Mouse (Mus musculus): Measurements from ENCODE around the gene Oas1g. TPM values are rescaled to one million over a fixed set of nuclear protein-coding genes. Genes with fewer than 3 reads are reported as not detected.
"Not testable (repeated sequence)": the region's sequence is repeated elsewhere in the genome, so short reads cannot be mapped to it uniquely, and the experiment has no call there.

Gene Oas1g
- total RNA-seq (2021): not detected

GRCm38 (mm10) chr5:120887413-120887812, at the start of gene Oas1g:
Gene Oas1g (minus strand): TSS chr5:120887613.
- intact Hi-C loops (cut with DNase I); DNase-seq (ENCODE audit: extremely low spot score in 1 of 2, low spot score in 2 of 2): not testable (repeated sequence)

- intact Hi-C loops (cut with DNase I): loop anchor here (5.0 kb wide), 1 partner anchor 117 kb away; no protein-coding TSS in a partner anchor
- no peak for DNase-seq (ENCODE audit: extremely low spot score in 1 of 2, low spot score in 2 of 2)
Measured at GRCm38 (mm10) chr5:120933966-120934365, 46.6 kb upstream of the Oas1g start.

GRCm38 (mm10) chr5:120927036-120927435, 39.6 kb upstream of the Oas1g start:
- intact Hi-C loops (cut with DNase I): no loop called here
- DNase-seq (ENCODE audit: extremely low spot score in 1 of 2, low spot score in 2 of 2): no peak

GRCm38 (mm10) chr5:120926311-120926710, 38.9 kb upstream of the Oas1g start:
- intact Hi-C loops (cut with DNase I); DNase-seq (ENCODE audit: extremely low spot score in 1 of 2, low spot score in 2 of 2): not testable (repeated sequence)

- intact Hi-C loops (cut with DNase I); DNase-seq (ENCODE audit: extremely low spot score in 1 of 2, low spot score in 2 of 2): not testable (repeated sequence)
Measured at GRCm38 (mm10) chr5:120924520-120924919, 37.1 kb upstream of the Oas1g start.

GRCm38 (mm10) chr5:120923969-120924368, 36.6 kb upstream of the Oas1g start:
- DNase-seq (ENCODE audit: extremely low spot score in 1 of 2, low spot score in 2 of 2): no peak
- intact Hi-C loops (cut with DNase I): no loop called here

GRCm38 (mm10) chr5:120920296-120920695, 32.9 kb upstream of the Oas1g start:
- intact Hi-C loops (cut with DNase I): no loop called here
- DNase-seq (ENCODE audit: extremely low spot score in 1 of 2, low spot score in 2 of 2): no peak

- intact Hi-C loops (cut with DNase I); DNase-seq (ENCODE audit: extremely low spot score in 1 of 2, low spot score in 2 of 2): not testable (repeated sequence)
Measured at GRCm38 (mm10) chr5:120919156-120919935, 31.9 kb upstream of the Oas1g start.

GRCm38 (mm10) chr5:120914204-120914603, 26.8 kb upstream of the Oas1g start, which contains the start of gene Oas1d:
Gene Oas1d (plus strand): TSS chr5:120914536.
- DNase-seq (ENCODE audit: extremely low spot score in 1 of 2, low spot score in 2 of 2); intact Hi-C loops (cut with DNase I): not testable (repeated sequence)

GRCm38 (mm10) chr5:120908196-120908920, 20.9 kb upstream of the Oas1g start:
- intact Hi-C loops (cut with DNase I): no loop called here

GRCm38 (mm10) chr5:120906791-120907733, 19.6 kb upstream of the Oas1g start, which contains the start of gene Oas1a:
Gene Oas1a (minus strand): TSS chr5:120907521.
- intact Hi-C loops (cut with DNase I); DNase-seq (ENCODE audit: extremely low spot score in 1 of 2, low spot score in 2 of 2): not testable (repeated sequence)

More at GRCm38 (mm10) chr5:120908196-120908920, 20.9 kb upstream of the Oas1g start:
- DNase-seq (ENCODE audit: extremely low spot score in 1 of 2, low spot score in 2 of 2): no peak

GRCm38 (mm10) chr5:120902056-120902455, 14.6 kb upstream of the Oas1g start:
- intact Hi-C loops (cut with DNase I): loop anchor here (5.0 kb wide), 1 partner anchor 35 kb away; no protein-coding TSS in a partner anchor
- DNase-seq (ENCODE audit: extremely low spot score in 1 of 2, low spot score in 2 of 2): no peak

GRCm38 (mm10) chr5:120900666-120901065, 13.3 kb upstream of the Oas1g start:
- no peak for DNase-seq (ENCODE audit: extremely low spot score in 1 of 2, low spot score in 2 of 2)
- intact Hi-C loops (cut with DNase I): loop anchor here (5.0 kb wide), 1 partner anchor 33 kb away; no protein-coding TSS in a partner anchor

GRCm38 (mm10) chr5:120898726-120899125, 11.3 kb upstream of the Oas1g start:
- intact Hi-C loops (cut with DNase I): loop anchor here (2.0 kb wide), 1 partner anchor 20 kb away; no protein-coding TSS in a partner anchor
- DNase-seq (ENCODE audit: extremely low spot score in 1 of 2, low spot score in 2 of 2): no peak

- intact Hi-C loops (cut with DNase I): loop anchor here (2.0 kb wide), 1 partner anchor 20 kb away; no protein-coding TSS in a partner anchor
- DNase-seq (ENCODE audit: extremely low spot score in 1 of 2, low spot score in 2 of 2): no peak
Measured at GRCm38 (mm10) chr5:120898307-120898706, 10.9 kb upstream of the Oas1g start.

GRCm38 (mm10) chr5:120895231-120895900, 8.0 kb upstream of the Oas1g start:
- DNase-seq (ENCODE audit: extremely low spot score in 1 of 2, low spot score in 2 of 2): no peak
- intact Hi-C loops (cut with DNase I): no loop called here

GRCm38 (mm10) chr5:120894692-120895091, 7.3 kb upstream of the Oas1g start:
- DNase-seq (ENCODE audit: extremely low spot score in 1 of 2, low spot score in 2 of 2); intact Hi-C loops (cut with DNase I): not testable (repeated sequence)

GRCm38 (mm10) chr5:120893866-120894265, 6.5 kb upstream of the Oas1g start:
- intact Hi-C loops (cut with DNase I); DNase-seq (ENCODE audit: extremely low spot score in 1 of 2, low spot score in 2 of 2): not testable (repeated sequence)

Data from left cerebral cortex, postnatal 10 days (tissue).